Mouse (Mus musculus) lung, embryonic 15.5 days (tissue): Measurements from ENCODE around the gene Unc13b. TPM values are rescaled to one million over a fixed set of nuclear protein-coding genes. Genes with fewer than 3 reads are reported as not detected.
"Not testable (repeated sequence)": the region's sequence is repeated elsewhere in the genome, so short reads cannot be mapped to it uniquely, and the experiment has no call there.

Experiments used
- ATAC-seq: fragments of 200-750 bp; cut with Nextera tagmentation; 2 replicates; pipeline ENCODE4 v1.8.0; 2017; ENCODE audit warnings: moderate number of reproducible peaks, borderline replicate concordance; ENCODE audit not compliant: low FRiP score, low TSS enrichment; ENCODE audit errors: extremely low read depth
- H3K27ac ChIP-seq: fragments of 300-500 bp; sonication (generic); 2 replicates; pipeline ENCODE4 v1.5.1; 2015; ENCODE audit warnings: moderate library complexity, mild to moderate bottlenecking, inconsistent platforms
- H3K27me3 ChIP-seq: fragments of 300-500 bp; sonication (generic); 2 replicates; pipeline ENCODE4 v1.6.1; 2015; ENCODE audit warnings: inconsistent platforms
- H3K36me3 ChIP-seq: fragments of 300-500 bp; sonication (generic); 2 replicates; pipeline ENCODE4 v1.6.1; 2015; ENCODE audit warnings: inconsistent platforms
- H3K4me1 ChIP-seq: fragments of 300-500 bp; sonication (generic); 2 replicates; pipeline ENCODE4 v1.6.1; 2015; ENCODE audit warnings: inconsistent platforms
- H3K4me2 ChIP-seq: fragments of 300-500 bp; sonication (generic); 2 replicates; pipeline ENCODE4 v1.6.1; 2015; ENCODE audit warnings: inconsistent platforms, mild to moderate bottlenecking, moderate library complexity
- H3K4me3 ChIP-seq: fragments of 300-500 bp; sonication (generic); 2 replicates; pipeline ENCODE4 v1.5.1; 2015; ENCODE audit warnings: mild to moderate bottlenecking, inconsistent platforms
- H3K9ac ChIP-seq: fragments of 300-500 bp; sonication (generic); 2 replicates; pipeline ENCODE4 v1.6.1; 2015; ENCODE audit warnings: inconsistent platforms
- H3K9me3 ChIP-seq: fragments of 300-500 bp; sonication (generic); 2 replicates; pipeline ENCODE4 v1.6.1; 2016; ENCODE audit warnings: inconsistent platforms
- WGBS: fragments of 180-500 bp; shearing (Covaris S2); methylation state at CpG from one replicate; pipeline ENCODE4 v1.1.7; 2015; 5-methylcytosine and 5-hydroxymethylcytosine counted together
- polyA plus RNA-seq: library from polyadenylated mRNA; unstranded; fragments of >200 nt; fragmentation: Nextera tagmentation; extraction: Ambion mirVana; gene quantifications from 2 replicates; pipeline ENCODE4 v1.2.1, GENCODE M21; 2015

Gene Unc13b
- polyA plus RNA-seq, 1 experiment from 2014 or later, result 7.3 TPM

- Histone ChIP-seq H3K27me3 (no peaks in the 10 kb centered on the region), H3K4me1 (no peaks in the 10 kb centered on the region), H3K27ac (no peak overlapping the region), H3K9ac (no peak overlapping the region), H3K4me2 (no peak overlapping the region), H3K4me3 (no peak overlapping the region), H3K36me3 (no peaks in the 10 kb centered on the region), H3K9me3 (no peaks in the 10 kb centered on the region)
- 80% methylated on average over 3 of the region's 3 CpGs for WGBS
- no peak for ATAC-seq
Observed at GRCm38 (mm10) chr4:43129750-43130149, 71.0 kb downstream of the Unc13b start.

GRCm38 (mm10) chr4:43142610-43143009 lies 83.9 kb downstream of the Unc13b start:
- H3K9me3 ChIP-seq, result no peaks in the 10 kb centered on the region
- no peak overlapping the region for H3K9ac ChIP-seq
- 82% methylated on average over 1 of the region's 1 CpGs for WGBS
- ATAC-seq, result no peak
- H3K4me1 ChIP-seq, result no peaks in the 10 kb centered on the region
- no peak overlapping the region for H3K4me2 ChIP-seq
- H3K27me3 ChIP-seq, result no peaks in the 10 kb centered on the region
- H3K4me3 ChIP-seq, result no peak overlapping the region
- no peaks in the 10 kb centered on the region for H3K36me3 ChIP-seq
- H3K27ac ChIP-seq, result no peak overlapping the region

GRCm38 (mm10) chr4:43152413-43152812 lies 93.7 kb downstream of the Unc13b start:
- WGBS, result 90% methylated on average over 4 of the region's 4 CpGs
- not testable (repeated sequence) for ATAC-seq, H3K27ac ChIP-seq, H3K4me2 ChIP-seq, H3K4me3 ChIP-seq, H3K27me3 ChIP-seq, H3K9ac ChIP-seq, H3K36me3 ChIP-seq, H3K9me3 ChIP-seq, H3K4me1 ChIP-seq

- H3K4me2 ChIP-seq, result no peak overlapping the region
- H3K9me3 ChIP-seq, result no peaks in the 10 kb centered on the region
- no peak overlapping the region for H3K4me3 ChIP-seq
- no peaks in the 10 kb centered on the region for H3K36me3 ChIP-seq
- H3K9ac ChIP-seq, result no peak overlapping the region
- H3K27me3 ChIP-seq, result no peaks in the 10 kb centered on the region
- no peaks in the 10 kb centered on the region for H3K4me1 ChIP-seq
- no peak overlapping the region for H3K27ac ChIP-seq
- WGBS, result 28% methylated on average over 3 of the region's 3 CpGs
- no peak for ATAC-seq
Observed at GRCm38 (mm10) chr4:43160045-43160444, 101.3 kb downstream of the Unc13b start.

- 86% methylated on average over 3 of the region's 3 CpGs for WGBS
- no peak for ATAC-seq
Observed at GRCm38 (mm10) chr4:43161124-43161657, 102.4 kb downstream of the Unc13b start.

GRCm38 (mm10) chr4:43163205-43163604 lies 104.5 kb downstream of the Unc13b start:
- 58% methylated on average over 3 of the region's 3 CpGs for WGBS
- ATAC-seq, result no peak

More at GRCm38 (mm10) chr4:43161124-43161657, 102.4 kb downstream of the Unc13b start:
- no peaks in the 10 kb centered on the region for H3K9me3 ChIP-seq
- no peaks in the 10 kb centered on the region for H3K27me3 ChIP-seq
- no peak overlapping the region for H3K4me2 ChIP-seq
- H3K36me3 ChIP-seq, result no peaks in the 10 kb centered on the region
- H3K4me1 ChIP-seq, result no peaks in the 10 kb centered on the region
- H3K4me3 ChIP-seq, result no peak overlapping the region
- no peak overlapping the region for H3K9ac ChIP-seq
- no peak overlapping the region for H3K27ac ChIP-seq

GRCm38 (mm10) chr4:43165403-43166005 lies 106.8 kb downstream of the Unc13b start:
- H3K27me3 ChIP-seq, result no peaks in the 10 kb centered on the region
- no peaks in the 10 kb centered on the region for H3K36me3 ChIP-seq
- 75% methylated on average over 12 of the region's 12 CpGs for WGBS
- no peak overlapping the region for H3K4me2 ChIP-seq
- no peak overlapping the region for H3K9ac ChIP-seq
- H3K9me3 ChIP-seq, result no peaks in the 10 kb centered on the region
- no peak overlapping the region for H3K4me3 ChIP-seq
- ATAC-seq, result no peak
- H3K4me1 ChIP-seq, result no peaks in the 10 kb centered on the region
- no peak overlapping the region for H3K27ac ChIP-seq

More at GRCm38 (mm10) chr4:43163205-43163604, 104.5 kb downstream of the Unc13b start:
- Histone ChIP-seq H3K9ac (no peak overlapping the region), H3K4me1 (no peaks in the 10 kb centered on the region), H3K36me3 (no peaks in the 10 kb centered on the region), H3K4me2 (no peak overlapping the region), H3K27me3 (no peaks in the 10 kb centered on the region), H3K27ac (no peak overlapping the region), H3K9me3 (no peaks in the 10 kb centered on the region), H3K4me3 (no peak overlapping the region)

- no peaks in the 10 kb centered on the region for H3K27me3 ChIP-seq
- H3K36me3 ChIP-seq, result no peaks in the 10 kb centered on the region
- ATAC-seq, result no peak
Observed at GRCm38 (mm10) chr4:43170028-43170427, 111.3 kb downstream of the Unc13b start.

GRCm38 (mm10) chr4:43177126-43177525 lies 118.4 kb downstream of the Unc13b start:
- 69% methylated on average over 2 of the region's 2 CpGs for WGBS
- no peaks in the 10 kb centered on the region for H3K4me1 ChIP-seq
- no peak for ATAC-seq

More at GRCm38 (mm10) chr4:43170028-43170427, 111.3 kb downstream of the Unc13b start:
- Histone ChIP-seq H3K4me2 (no peak overlapping the region), H3K27ac (no peak overlapping the region), H3K9me3 (no peaks in the 10 kb centered on the region), H3K9ac (no peak overlapping the region), H3K4me1 (no peaks in the 10 kb centered on the region), H3K4me3 (no peak overlapping the region)
- WGBS, result 81% methylated on average over 3 of the region's 3 CpGs

GRCm38 (mm10) chr4:43182474-43183168 lies 123.9 kb downstream of the Unc13b start:
- no peaks in the 10 kb centered on the region for H3K36me3 ChIP-seq
- H3K4me2 ChIP-seq, result no peak overlapping the region
- WGBS, result 90% methylated on average over 8 of the region's 8 CpGs
- H3K9me3 ChIP-seq, result no peaks in the 10 kb centered on the region
- H3K4me1 ChIP-seq, result no peaks in the 10 kb centered on the region
- no peaks in the 10 kb centered on the region for H3K27me3 ChIP-seq
- H3K4me3 ChIP-seq, result no peak overlapping the region
- no peak overlapping the region for H3K9ac ChIP-seq
- no peak overlapping the region for H3K27ac ChIP-seq
- ATAC-seq, result no peak

More at GRCm38 (mm10) chr4:43177126-43177525, 118.4 kb downstream of the Unc13b start:
- Histone ChIP-seq H3K36me3 (no peaks in the 10 kb centered on the region), H3K27me3 (no peaks in the 10 kb centered on the region), H3K9ac (no peak overlapping the region), H3K4me3 (no peak overlapping the region), H3K4me2 (no peak overlapping the region), H3K9me3 (no peaks in the 10 kb centered on the region), H3K27ac (no peak overlapping the region)

GRCm38 (mm10) chr4:43187439-43187838 lies 128.7 kb downstream of the Unc13b start:
- Histone ChIP-seq H3K9me3 (no peaks in the 10 kb centered on the region), H3K4me2 (no peak overlapping the region), H3K27ac (no peak overlapping the region), H3K4me3 (no peak overlapping the region), H3K36me3 (no peaks in the 10 kb centered on the region), H3K4me1 (no peaks in the 10 kb centered on the region), H3K27me3 (no peaks in the 10 kb centered on the region), H3K9ac (no peak overlapping the region)
- ATAC-seq, result no peak
- WGBS, result 69% methylated on average over 2 of the region's 2 CpGs

- Histone ChIP-seq H3K4me2 (no peak overlapping the region), H3K4me3 (no peak overlapping the region), H3K27me3 (no peaks in the 10 kb centered on the region), H3K9me3 (no peaks in the 10 kb centered on the region), H3K9ac (no peak overlapping the region), H3K4me1 (no peaks in the 10 kb centered on the region), H3K27ac (no peak overlapping the region), H3K36me3 (no peaks in the 10 kb centered on the region)
- WGBS, result 86% methylated on average over 5 of the region's 5 CpGs
- no peak for ATAC-seq
Observed at GRCm38 (mm10) chr4:43189381-43189780, 130.6 kb downstream of the Unc13b start.
